Mouse (Mus musculus) heart, adult 8-10 months (tissue): Measurements from ENCODE around the gene Tmprss7. TPM values are rescaled to one million over a fixed set of nuclear protein-coding genes. Genes with fewer than 3 reads are reported as not detected.

Experiments used
- DNase-seq: peaks from one replicate; pipeline ENCODE4 v3.0.0; 2022; ENCODE audit warnings: low spot score
- total RNA-seq, 4 experiments: library from RNA; stranded (reverse); gene quantifications; 2 replicates each; pipeline ENCODE4 v1.2.4; 2022

Tmprss7 gene
- total RNA-seq, result not detected

DNA sequence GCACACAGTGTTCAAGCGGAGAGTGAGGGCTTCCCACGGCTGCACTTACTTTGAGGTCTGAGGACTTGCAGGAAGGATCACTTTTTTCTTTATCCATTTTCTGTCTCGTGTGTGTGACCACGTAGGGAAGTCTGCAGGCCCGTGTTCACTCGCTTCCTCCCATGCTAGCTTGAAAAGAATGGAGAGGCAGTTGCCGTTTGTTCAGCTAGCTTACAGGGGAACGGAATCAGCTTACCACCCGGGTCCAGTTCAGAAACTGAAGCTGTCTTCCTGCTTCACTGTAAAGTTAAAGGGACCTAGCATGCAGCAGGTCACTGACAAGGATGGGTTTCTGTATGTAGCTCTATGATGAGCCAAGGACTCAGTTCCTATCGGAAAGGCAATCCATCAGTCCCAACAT is at the start of gene Tmprss7:
Tmprss7 (minus strand) TSS at position 101 of the 400 bp plus-strand sequence.
- DNase-seq, result no peak

DNA sequence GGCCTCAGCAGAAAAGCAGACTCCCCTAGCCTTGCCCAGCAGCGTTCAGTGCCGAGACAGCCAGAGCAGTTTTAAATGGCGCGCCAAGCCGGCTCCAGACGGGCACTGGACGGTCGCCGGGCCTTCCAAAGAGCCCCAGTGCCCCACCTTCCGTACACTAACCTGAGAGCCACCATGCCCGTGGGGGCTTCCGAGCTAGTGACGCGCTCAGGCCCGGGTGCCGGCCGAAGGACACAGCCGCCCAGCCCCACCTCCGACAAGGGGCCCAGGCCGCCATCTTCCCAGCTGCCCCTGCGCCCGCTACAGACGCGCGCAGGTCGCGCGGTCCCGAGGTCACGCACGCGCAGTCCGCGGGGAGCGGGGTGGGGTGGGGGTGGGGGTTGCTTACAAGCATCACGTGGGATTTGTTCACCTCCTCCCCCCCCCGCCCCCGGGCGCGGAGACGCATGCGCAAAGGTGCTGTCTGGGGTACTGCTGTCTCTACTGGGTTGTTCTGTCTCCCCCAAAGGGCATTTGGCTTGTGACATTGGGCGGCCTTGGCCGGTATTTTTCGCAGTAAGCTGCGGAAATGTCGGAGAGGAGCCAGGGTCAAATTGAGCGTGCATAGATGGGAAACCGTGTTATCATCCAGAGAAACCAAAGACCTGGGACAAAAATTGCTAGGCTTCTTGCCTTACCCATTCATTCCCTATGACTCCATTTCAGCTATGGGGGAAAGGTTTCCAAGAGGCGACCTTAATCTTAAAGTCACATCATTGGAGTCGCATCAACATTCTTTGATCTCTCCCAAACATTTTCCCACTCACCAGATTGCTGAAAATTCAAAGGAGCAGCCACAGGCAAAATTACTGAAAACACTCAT is 49.4 kb upstream of the Tmprss7 start, which contains the start of gene Abhd10:
Abhd10 (minus strand) TSS at position 341 of the 862 bp plus-strand sequence.
- DNase-seq, result peak; percentile 94

DNA sequence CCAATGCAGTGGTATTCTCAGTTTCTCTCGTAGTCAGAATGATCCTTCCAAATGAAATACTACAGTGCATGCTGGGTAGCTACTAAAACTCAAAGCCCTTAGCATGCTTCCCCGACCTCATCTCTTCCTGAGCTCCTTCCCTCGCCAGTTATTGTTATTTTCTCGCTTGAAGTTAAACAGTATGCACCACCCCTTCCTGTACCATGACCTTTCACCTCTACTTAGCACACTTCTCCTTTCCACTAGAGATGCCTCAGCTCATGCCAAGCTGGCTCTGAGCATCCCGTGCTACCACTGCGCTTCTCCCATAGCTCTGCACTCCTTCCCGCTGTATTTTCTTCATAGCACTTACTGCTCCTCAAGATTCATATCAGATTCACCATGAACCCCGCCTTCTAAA is 44.4 kb upstream of the Tmprss7 start:
- no peak for DNase-seq

DNA sequence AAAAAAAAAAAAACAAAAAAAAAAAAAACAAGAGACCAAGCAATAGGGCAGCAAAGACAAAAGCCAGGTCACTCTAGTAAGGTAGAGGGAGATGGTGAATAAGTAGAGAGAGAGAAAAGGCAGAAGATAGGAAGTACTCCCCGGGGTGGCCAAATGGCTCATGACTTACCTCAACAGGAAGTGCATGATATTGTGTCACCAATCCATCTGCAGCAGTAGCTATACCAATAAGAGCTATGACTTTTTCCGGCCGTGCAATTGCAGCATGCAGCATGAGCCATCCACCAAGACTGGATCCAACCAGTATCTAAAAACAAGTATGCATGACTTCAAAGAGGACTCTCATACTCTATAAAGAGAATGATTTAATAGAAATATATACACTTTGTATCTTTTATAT is 43.3 kb upstream of the Tmprss7 start:
- no peak for DNase-seq

DNA sequence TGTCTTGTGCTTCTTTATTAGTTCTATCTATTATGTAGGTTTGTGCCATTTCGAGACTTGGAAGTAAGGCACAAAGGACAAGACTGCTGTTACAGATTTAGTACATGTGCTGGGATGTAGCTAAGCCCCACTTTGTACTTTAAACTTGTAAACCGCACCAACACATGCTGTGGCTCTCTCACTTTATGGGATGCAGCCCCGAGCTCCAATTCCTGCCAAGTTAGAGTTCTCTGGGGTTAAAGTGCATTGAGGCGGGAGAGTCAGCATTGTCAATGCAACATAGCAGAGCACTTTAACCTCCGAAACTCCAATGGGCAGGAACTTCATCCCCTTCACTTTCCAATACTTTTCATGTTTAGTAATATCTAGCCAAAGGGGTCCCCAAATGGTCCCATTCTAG is 35.7 kb upstream of the Tmprss7 start:
- no peak for DNase-seq

DNA sequence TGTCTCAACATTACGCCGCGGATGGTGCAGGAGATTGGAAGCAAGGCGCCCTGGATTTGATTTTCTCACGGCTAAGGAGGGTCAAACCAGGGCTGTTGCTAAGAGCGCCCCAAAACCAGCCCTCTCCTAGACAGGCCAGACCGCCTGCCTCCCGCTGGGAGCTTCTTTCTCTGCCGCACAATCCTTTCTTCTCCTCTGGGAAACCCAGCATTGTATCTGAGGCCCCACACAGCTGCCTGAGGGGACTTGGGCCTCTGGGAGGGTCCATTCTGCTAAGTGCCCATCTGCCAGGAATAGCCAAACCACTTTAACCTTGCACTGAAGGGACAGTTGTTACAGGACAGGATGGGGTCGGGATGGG is 31.3 kb upstream of the Tmprss7 start:
- no peak for DNase-seq

DNA sequence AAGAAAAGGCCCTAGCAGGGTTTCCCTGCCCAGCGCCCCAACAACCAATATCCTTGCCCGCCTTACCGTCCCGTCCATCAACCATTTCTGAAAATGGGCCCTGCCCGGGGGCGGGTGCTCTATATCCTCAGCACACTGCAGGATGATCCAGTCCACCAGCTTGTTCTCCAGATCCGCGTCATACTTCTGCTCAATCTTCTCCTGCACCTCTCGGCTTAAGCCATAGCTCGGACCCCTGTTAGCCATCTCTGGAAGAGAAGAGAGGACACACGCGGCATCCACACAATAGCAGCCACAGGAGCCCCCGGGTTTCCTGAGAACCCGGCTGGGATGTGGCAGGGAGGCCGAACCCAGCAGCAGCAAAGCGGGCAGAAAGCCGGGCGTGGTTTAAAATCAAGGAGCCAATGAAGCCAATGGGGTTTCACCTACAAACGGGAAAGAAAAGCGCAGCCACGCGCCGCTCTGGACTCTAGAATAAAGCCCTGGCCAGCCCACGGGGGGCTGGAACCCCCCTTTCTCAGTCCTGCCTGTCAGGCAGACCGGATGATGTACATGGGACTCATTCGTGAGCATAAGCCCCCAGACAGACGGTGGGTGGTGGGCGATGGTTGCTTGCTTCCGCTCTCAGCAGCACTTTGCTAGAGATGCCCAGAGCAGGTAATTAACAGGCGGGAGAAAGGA is 30.7 kb upstream of the Tmprss7 start, which contains the start of gene Tagln3:
Tagln3 (minus strand) TSS at position 548 of the 681 bp plus-strand sequence.
- DNase-seq, result no peak

DNA sequence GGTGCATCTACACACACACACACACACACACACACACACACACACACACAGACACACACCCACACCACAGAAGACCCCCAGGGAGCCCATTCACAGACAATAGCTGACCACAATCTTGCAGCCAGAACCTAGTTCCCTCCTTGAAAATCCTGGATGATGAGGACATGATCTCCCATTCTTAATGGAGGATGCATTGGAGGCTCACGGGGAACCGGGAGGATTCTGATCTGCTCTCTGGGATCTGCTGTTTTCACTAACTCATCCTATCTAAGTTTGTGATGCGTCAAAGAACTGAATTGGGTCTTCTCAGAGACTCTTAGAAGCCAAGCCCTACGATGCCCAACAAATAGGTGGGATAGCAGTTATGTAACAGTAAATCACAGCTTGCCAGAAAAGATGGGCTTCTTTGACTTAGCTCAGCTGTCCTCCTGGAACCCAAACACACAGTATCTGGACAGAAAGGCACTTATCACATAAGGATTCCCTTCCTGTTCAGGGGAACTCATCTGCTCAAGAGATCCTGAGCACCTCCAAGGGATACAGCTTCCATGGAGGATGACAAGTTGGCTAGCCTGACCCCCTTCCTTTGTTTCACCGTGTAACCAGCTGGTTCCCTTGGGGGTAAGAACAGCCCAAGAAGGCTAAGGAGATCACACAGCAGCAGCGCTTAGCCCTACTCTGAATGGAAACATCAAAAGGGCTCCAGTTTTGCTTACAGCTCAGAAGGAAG is 29.9 kb upstream of the Tmprss7 start:
- DNase-seq, result no peak

DNA sequence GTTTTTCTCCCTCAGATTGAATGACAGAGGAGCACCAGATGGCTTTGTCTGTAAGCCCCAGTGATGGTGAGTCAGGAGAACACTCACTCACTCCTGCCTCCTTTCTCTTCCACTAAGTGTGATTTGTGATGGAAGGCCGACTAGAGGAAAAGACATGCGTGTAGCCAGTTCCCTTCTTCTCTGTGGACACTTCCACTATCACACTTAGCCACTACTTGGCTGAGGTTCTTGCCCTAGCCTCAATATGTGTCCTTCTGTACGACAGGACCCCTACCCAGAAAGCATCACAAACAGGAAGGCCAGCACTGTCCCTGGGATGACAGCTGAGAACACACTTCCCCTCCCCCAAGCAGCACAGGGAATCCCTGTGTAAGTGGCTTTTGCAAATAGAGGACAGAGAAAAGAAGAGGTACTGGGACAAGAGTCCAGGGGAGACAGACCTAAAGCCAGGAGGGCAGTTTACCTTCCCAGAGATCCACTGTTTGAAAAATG is 29.0 kb upstream of the Tmprss7 start:
- DNase-seq, result no peak

DNA sequence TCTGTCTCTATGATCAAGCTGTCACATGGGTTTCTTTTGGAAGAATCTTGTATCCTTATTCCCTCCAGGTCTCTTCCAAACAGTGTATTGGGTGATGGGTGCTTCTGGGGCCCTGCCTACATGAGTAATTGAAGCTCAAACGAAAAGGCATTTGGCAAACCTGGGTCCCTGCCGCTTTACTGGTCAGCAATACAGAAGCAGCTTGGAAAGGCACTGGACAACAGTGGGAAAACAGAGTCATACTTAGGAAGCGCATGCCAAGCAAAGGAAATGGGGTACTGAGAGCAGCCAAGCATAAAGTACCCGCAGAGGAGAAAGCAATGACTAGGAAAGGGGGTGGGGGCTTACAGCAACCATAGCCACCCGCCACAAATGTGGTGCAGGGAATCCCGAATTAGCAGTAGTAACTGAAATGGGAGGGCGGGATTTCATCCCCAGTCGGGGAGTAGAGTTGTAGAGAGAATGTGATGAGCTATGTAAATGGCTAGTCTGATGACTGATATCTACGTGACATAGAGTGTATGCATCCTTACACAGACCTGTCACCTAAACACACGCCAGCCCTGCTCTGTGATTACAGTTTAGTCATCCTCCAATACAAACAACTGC is 26.7 kb upstream of the Tmprss7 start:
- no peak for DNase-seq

DNA sequence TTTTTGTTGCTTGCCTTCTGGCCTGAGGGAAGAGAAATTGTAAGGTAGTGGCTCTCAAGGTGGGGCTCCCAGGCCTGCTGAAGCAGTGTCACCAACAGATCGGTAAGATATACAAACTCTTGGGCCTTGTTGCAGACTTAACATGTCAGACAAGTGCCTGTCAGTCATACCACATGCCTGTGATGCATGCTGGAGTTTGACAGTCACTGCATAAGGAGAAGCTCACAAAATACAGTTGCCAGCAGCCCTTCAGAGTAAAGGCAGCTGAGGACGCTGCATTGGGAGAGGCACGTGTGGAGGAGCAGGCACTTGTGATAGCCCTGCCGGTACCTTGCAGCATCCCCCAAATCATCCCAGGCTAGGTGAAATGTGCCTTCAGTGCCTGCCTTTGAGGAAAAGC is 24.8 kb upstream of the Tmprss7 start:
- DNase-seq, result no peak

DNA sequence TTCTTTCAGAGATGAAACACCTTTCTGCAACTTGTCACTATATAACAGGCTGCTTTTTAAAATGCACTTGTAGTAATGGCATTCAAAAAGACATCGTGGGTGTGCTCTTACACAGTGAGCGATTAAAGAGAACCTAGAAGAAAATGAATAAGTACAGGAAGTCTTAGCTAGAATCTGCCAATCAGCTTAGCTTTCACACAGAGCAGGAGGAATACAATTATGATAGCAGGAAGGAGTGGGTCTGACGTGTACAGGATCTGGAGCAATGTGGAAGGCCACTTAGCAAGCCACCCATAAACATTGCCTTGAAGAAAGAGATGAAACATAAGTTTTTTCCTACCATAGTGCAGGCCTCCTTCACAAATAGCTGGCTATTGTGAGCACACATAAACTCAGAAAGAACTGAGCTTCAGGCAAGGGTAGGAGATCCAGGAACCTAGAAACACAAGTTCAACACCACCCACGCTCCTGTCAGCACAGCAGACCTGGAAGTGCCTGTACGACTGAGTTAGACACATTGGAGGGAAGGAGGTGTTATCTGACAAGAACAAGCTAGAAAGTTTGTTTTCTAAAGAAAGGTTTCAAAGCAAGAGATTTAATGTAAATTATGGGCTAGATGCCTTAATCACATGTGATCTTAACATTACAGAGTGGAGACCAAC is 21.2 kb upstream of the Tmprss7 start:
- no peak for DNase-seq

DNA sequence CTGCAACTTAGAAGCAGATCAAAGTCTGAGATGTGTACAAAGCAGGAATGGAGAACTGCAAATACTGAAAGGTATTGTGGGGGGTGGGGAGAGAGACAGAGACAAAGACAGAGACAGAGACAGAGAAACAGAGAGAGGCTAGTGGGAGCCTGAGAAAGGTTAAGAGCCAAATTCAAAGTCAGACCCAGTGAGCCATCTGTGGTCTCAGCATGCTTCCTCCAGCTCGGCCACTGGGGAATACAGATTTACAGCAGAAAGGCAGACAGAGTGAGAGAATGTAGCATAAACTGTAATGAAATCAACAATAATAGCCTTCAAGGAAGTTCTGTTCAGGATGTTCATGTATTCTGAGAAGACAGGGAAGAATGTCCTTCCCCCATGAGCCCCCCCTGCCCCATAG is 20.4 kb upstream of the Tmprss7 start:
- no peak for DNase-seq

DNA sequence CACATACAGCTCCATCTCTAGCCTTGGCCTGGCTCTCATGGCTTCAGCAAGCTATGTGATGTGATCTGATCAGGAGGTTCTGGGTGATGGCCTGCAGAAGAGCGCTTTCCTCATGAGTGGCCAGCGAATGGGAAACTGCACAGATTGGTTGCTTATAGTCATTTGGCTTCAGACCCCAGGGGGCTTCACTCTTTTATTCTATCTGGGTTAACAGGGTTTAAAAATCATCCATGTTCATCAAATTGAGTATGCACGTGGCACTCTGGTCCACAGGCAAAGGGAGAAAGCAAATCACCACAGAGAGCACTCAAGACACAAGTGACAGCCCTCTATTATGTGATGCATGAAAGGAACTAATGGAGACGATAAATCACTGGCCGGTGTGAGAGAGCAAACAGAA is 19.8 kb upstream of the Tmprss7 start:
- no peak for DNase-seq

DNA sequence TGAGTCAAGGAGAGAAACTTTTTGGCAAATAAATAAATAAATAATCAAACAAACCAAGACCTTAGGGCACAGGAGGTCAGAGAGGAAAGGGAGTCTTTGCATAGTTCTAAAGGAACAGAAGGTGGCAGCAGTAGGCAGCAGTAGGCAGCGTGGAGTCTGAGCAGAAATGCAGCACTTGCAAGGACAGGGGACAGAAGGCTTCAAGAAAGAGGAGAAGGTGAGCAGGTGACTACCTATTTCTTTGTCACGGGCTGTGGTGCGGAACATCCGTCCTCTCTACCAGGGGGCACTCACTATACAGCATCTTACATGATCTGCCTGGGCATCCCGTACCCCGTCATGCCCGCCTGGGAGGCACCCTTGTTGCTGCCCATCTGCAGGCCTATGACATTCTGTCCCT is 17.8 kb upstream of the Tmprss7 start:
- DNase-seq, result no peak

DNA sequence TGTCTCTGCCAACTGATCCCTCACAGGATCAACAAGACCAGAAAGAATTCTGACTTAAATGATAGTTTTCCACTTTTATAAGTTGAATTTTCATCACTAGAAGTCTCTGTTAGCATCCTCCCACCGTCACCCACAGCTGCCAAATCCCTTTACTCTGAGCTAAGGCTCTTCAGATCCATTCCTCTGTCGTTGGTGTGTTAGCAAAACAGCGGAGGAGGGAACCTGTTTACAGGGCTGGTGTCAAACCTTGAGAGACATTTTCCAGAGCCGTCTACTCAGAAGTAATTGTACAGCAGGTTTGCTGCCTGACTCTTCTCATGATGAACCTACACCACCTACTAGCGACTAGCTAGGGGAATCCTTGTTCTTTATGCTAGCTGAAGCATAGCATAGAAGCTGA is 5.8 kb upstream of the Tmprss7 start:
- DNase-seq, result no peak

DNA sequence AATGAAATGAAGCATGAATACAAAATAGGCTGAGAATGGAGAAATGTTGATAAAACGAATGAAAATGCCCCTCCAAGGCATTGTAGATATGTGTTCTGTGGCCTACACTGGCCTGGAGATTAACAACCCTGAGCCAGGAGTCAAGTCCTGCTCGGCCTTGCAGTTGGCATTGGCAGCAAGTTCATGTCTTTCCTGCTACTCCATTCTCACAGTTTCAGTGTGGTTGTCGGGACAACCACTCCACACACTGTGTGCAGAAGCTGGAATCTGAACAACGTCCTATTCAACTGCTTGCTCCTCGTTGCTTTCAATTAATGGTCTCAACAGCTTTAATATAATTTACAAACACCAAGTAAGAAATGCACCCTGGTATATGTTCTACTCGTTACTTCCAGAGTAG is 4.5 kb upstream of the Tmprss7 start:
- DNase-seq, result no peak

DNA sequence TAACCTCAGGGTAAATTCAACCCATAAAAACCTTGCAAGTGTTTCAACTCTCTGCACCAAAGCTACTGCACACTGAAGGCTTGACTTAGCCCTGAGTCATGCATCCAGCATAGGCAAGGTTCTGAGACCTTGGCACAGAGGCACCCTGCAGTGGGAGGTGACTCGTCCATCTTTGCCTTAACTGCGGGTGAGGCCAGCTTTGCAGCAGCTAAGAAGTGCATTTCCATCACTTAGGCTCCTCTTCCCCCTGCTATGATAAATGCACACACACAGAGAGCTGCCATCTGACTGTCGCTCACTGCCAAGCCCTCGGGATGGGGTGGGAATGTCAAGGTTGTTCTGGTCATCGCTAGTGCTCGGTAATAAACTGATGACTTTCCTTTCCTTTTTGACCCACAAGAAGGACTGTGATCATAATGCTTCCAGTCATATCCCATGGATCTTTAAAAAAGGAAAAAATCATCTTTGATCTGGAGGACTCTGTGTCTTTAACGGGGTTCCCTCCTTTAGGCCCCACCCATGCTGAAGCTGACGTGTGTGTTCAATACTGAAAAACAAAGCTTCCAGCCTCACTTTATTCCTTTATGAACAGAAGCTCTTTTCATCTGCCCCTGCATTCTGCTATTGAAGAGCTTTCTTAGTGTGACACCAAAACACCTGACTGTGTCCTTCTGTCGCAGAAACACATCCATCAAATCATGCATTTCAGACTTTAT is 2.1 kb upstream of the Tmprss7 start:
- DNase-seq, result no peak

DNA sequence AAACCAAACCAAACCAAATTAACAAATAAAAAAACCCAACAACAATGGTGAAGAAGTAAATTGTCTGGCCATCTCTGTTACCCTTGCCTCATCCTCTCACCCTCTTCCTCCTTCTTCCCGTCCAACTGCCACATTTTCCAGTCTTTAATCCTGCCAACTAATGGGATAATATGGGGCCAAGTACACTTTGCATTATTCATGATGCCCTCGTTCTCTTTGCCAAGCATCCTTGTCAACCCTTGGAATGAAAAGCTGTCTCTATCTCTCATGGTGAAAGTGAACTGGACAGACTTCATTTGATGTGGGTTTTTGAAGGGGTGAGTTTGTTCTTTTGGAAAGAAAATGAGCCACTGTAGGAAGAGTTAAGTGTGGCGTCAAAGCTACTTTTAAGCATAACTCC is 607 bp downstream of the Tmprss7 start:
- no peak for DNase-seq

DNA sequence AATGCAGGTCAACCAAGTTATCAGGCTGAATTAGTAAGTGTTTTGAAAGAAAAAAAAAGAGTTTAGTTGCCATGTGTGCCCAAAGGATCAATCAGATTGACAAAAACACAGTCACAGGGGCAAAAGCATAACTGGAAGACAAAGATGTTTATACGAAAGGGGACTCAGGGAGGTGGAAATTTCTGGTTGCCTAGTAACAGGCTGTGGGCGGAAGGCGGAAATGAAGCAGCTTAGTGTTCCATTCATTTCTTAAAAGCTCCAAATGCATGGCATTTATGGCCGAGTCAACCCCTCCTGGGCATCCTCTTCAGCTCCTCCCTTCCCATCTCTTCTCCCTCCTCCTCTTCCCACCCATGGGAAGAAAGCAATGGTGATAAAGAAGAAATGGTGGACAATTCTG is 3.3 kb downstream of the Tmprss7 start:
- DNase-seq, result no peak

DNA sequence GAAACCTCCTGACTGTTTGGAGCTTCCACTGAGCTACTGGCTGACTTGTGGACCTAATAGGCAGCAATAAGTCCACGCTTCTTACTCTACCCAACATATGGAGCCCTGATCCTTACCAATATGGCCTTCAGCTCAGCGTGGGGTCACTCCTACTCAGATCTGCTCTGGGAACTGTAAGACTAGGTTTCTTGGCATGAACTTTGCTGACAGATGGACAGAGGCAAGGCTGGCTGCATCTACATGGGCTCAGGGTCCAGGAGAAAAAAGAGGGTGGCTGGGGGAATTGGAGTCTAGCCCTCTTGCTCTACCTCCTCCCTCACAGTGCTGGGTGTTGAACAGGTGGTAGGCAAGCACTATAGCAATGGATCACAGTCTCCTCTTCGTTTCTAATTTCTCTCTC is 6.6 kb downstream of the Tmprss7 start:
- no peak for DNase-seq
